Mouse (Mus musculus): ENCODE data around the gene Gimap7.

Gene Gimap7

DNA sequence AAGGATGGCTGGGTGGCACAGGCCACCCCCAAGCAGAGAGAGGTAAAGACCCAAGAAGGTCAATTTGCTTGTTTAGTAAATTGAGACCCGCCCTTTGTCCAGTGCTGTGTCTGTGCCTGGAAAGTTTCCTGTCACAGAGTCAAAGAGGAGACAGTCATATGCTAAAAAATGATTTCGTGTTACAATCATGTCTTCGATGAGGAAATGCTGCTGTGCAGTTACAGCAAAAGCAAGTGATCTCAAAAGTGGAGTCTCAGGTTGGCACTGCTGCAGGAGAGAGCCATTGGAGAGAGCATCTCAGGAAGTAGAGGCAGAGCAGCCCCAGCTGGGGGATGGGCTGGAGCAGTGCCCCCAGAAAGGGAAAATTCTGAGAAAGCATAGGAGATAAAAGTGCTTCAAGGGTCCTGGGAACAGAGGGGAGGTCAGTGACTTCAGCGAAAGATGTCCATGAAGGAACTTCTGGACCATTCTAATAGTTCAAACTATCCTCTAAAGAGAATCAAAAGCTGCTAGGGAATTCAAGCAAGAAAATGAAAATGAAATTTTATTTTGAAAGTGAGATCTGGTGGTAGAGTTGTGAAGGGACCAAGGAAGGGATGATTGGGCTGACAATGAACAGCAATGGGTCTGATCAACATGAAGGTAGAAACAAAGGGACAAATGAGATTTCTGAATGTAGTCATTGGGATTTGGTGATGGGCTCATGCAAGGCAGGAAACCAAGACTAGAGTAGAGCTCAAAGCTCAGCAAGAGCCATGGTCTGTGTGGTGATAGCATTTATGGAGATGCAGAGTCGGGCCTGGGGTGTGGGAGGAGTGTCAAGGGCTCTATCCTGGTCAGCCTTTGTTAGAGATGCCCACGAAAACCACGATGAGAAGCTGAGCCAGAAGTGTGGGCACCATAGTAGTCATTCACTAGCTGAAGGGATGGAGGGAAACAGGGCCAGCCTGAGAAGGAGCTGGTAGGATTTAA is 32.4 kb upstream of the Gimap7 start:
- CTCF ChIA-PET, result interaction anchor here in 1 of 4 experiments (0.8 kb wide), 1 partner anchor 39 kb away, joined by 3 read pairs; the partner anchor contains the start of gene Gimap8
- POLR2A ChIA-PET, result no interaction called here

DNA sequence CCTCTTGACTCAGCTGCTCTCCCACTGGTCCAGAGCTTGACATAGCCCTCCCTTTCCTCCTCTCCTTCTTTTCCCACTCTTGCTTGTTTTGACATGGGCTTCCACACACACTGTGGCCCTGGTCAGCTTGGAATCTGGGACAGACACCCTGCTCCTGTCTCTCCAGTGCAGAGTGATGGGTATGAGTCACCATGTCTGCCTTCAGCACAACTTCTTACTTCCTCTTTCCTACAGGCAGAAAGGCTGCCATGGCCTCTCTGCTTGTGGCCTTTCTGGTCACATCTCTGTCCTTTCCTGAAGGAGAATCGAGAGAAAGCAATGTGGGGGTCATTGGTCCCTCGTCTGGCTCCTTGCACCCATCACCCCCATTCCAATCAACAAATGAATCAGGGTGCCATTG is 31.3 kb upstream of the Gimap7 start:
- POLR2A ChIA-PET, result no interaction called here
- CTCF ChIA-PET, result no interaction called here

- ChIA-PET POLR2A (interaction anchor here in 1 of 4 experiments (0.6 kb wide), 1 partner anchor 276 kb away, joined by 3 read pairs; no protein-coding TSS in a partner anchor), CTCF (interaction anchor here in 1 of 4 experiments (1.1 kb wide), 1 partner anchor 42 kb away, joined by 3 read pairs; the partner anchor contains the start of gene Gimap8)
Measured at GRCm38 (mm10) chr6:48689320-48689719, 29.1 kb upstream of the Gimap7 start.

- CTCF ChIA-PET, result interaction anchor here in 1 of 4 experiments (0.6 kb wide), 1 partner anchor 60 kb away, joined by 3 read pairs; no protein-coding TSS in a partner anchor
Measured at GRCm38 (mm10) chr6:48692962-48693361, 25.5 kb upstream of the Gimap7 start.

DNA sequence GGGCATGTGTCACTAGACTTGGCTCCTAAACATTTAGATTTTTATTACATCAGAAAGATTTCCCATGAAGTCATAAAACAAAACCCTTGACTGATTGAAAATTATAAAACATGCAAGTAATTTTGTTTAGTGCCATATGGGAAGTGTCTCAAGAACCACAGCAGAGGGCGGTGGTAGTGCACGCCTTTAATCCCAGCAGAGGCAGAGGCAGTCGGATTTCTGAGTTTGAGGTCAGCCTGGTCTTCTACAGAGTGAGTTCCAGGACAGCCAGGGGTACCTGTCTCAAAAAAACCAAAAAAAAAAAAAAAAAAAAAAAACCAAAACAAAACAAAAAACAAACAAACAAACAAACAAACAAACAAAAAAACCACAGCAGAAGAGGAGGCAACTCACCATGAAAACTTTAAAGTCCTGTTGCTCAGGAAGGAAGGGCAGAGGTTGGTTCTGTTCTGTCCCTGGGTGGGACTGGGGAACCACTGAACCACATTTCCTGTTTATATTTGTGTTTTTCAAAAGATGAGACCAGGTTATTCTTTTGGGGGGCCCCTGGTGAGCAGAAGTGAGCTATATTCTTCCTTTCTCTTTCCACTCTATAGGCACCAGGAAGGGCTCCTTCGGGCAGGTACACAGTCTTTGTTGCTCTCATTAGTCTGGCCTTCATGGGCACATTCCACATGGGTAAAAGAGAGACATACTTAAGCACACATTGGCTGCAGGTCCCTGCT is 21.4 kb upstream of the Gimap7 start:
- ChIA-PET CTCF (no interaction called here), POLR2A (no interaction called here)

More at GRCm38 (mm10) chr6:48692962-48693361, 25.5 kb upstream of the Gimap7 start:
- POLR2A ChIA-PET, result interaction anchor here in 1 of 4 experiments (0.9 kb wide), 1 partner anchor 73 kb away, joined by 3 read pairs; no protein-coding TSS in a partner anchor

- CTCF ChIA-PET, result no interaction called here
- POLR2A ChIA-PET, result no interaction called here
Measured at GRCm38 (mm10) chr6:48697555-48697930, 20.9 kb upstream of the Gimap7 start.

- ChIA-PET CTCF (interaction anchor here in 1 of 4 experiments (0.6 kb wide), 1 partner anchor 362 kb away, joined by 4 read pairs; no protein-coding TSS in a partner anchor), POLR2A (interaction anchor here in 1 of 4 experiments (0.5 to 1.6 kb wide), 3 partner anchors 10 to 45 kb away, joined by 3 to 4 read pairs (median 3); partner anchors contain the start of gene Gimap6)
Measured at GRCm38 (mm10) chr6:48698066-48698856, 20.2 kb upstream of the Gimap7 start.

- POLR2A ChIA-PET, result interaction anchor here in 1 of 4 experiments (0.5 to 1.6 kb wide), 3 partner anchors 9 to 44 kb away, joined by 3 to 4 read pairs (median 3); partner anchors contain the start of gene Gimap6
- CTCF ChIA-PET, result interaction anchor here in 1 of 4 experiments (0.6 kb wide), 1 partner anchor 362 kb away, joined by 4 read pairs; no protein-coding TSS in a partner anchor
Measured at GRCm38 (mm10) chr6:48698888-48699287, 19.5 kb upstream of the Gimap7 start.

DNA sequence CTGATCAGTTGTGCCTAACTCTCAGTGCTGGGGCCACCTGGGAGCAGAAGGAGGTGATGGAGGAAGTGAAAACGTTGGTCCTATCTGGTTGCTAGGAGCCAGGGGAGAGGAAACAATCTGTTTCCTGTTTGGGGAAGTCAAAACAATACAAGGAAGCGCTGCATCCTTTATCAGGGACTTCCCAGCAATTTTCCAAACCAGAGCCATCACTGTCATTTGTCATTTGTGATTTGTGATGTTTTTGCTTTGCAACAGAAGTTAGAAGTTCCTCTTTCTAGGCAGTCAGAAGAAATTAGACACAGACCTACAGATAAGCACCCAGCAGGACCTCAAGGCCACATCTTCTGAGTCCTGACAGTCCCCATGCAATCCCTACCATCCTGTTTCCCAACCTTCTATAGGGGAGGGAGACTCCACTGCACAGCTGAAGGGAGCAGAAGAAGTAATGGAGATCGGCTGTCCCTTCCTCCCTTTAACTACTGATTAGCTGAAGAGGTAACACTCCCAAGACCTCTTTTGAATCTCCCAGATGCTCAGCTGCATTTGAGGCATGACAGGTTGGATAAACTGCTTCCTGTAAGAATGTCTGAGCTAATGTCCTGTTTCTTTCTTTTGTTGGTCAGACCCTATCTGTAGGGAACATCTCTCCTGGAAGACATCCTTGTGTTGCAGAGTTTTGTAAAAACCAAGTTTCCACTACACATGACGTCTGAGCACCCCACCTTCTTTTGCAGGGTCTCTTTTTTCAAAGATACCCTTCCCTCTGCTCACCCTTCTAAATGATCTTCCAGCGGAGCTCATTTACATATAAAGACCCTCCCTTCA is 18.0 kb upstream of the Gimap7 start:
- POLR2A ChIA-PET, result interaction anchor here in 1 of 4 experiments (1.0 kb wide), 1 partner anchor 13 kb away, joined by 3 read pairs; no protein-coding TSS in a partner anchor
- CTCF ChIA-PET, result no interaction called here

DNA sequence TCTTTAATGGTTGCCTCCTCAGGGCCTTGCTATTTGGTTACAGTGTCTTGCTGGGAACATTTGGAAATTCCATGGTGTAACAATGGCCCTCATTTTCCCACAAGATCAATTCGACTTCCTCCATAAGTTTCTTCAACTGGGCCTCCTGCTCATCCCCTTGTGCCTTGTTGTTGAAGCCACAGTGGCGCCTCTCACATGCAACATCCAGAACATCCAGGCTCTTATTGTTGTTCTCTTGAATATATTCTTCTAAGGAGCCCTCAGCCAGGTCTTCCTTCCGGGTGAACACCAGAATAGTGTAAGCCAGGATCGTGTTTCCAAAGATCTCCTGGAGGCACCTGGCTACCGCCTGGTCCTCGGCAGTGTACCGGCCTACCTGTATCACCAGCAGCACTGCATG is 16.3 kb upstream of the Gimap7 start:
- ChIA-PET POLR2A (interaction anchor here in 2 of 4 experiments (0.5 to 1.3 kb wide), 2 partner anchors 100 to 516 kb away, joined by 3 read pairs; no protein-coding TSS in a partner anchor), CTCF (no interaction called here)

GRCm38 (mm10) chr6:48702601-48703000 is 15.8 kb upstream of the Gimap7 start:
- ChIA-PET CTCF (interaction anchor here in 1 of 4 experiments (0.6 kb wide), 1 partner anchor 148 kb away, joined by 10 read pairs; no protein-coding TSS in a partner anchor), POLR2A (interaction anchor here in 2 of 4 experiments (0.5 to 1.3 kb wide), 2 partner anchors 100 to 516 kb away, joined by 3 read pairs; no protein-coding TSS in a partner anchor)

GRCm38 (mm10) chr6:48704146-48704545 is 14.3 kb upstream of the Gimap7 start:
- ChIA-PET POLR2A (no interaction called here), CTCF (interaction anchor here in 2 of 4 experiments (0.5 to 1.0 kb wide), 2 partner anchors 58 to 283 kb away, joined by 3 read pairs; no protein-coding TSS in a partner anchor)

DNA sequence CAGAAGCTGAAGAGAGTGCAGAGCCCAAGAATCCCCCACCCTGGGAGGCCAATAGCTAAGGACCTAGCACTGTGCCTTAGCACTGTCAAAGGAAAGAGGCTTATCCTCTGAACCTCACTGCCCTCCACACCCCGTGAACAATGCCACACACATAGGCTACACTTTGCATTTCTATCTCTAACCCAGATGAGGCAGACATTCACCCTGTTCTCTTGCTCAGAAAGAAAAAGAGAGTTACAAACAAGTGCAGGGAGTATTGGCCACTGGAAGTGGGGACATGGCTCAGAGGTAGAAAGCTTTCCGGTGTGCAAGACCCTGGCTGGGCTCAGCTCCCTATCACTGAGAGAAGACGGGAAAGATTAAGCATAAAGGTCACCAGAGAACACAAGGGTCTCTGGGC is 12.3 kb upstream of the Gimap7 start:
- ChIA-PET CTCF (interaction anchor here in 1 of 4 experiments (0.8 kb wide), 1 partner anchor 60 kb away, joined by 4 read pairs; no protein-coding TSS in a partner anchor), POLR2A (no interaction called here)

DNA sequence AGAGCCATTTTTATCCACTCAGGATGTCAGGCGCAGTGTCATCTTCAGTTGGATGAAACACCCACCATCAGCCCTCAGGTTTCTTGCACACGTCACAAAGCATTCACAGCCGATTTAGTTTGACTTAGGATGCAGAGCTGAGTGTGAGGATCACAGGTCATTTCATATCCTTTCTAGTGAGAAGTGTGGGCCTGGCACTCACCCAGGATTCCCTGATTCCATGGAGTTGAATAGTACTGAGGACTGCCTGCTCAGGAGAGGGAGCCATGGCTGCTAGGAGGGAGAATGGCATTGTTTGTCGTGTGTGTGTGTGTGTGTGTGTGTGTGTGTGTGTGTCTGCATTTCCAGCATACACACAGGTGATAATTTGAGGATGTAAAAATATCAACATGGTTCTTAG is 1.9 kb downstream of the Gimap7 start:
- ChIA-PET CTCF (interaction anchor here in 1 of 4 experiments (0.8 kb wide), 1 partner anchor 50 kb away, joined by 5 read pairs; the partner anchor contains the start of gene Gimap3), POLR2A (interaction anchor here in 1 of 4 experiments (0.7 kb wide), 1 partner anchor 58 kb away, joined by 3 read pairs; no protein-coding TSS in a partner anchor)

DNA sequence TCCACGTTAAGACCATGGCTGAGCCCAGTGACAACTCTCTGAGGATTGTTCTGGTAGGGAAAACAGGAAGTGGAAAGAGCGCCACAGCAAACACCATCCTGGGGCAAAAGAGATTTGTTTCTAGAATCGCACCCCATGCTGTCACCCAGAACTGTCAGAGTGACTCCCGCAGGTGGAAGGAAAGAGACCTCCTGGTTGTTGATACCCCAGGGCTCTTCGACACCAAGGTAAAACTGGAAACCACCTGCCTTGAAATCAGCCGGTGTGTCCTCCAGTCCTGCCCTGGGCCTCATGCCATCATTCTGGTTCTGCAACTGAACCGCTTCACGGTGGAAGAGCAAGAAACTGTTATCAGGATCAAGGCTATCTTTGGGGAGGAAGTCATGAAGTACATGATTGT is 5.0 kb downstream of the Gimap7 start:
- ChIA-PET CTCF (no interaction called here), POLR2A (no interaction called here)

GRCm38 (mm10) chr6:48725476-48725875 is 7.1 kb downstream of the Gimap7 start:
- POLR2A ChIA-PET, result interaction anchor here in 2 of 4 experiments (0.6 to 0.8 kb wide), 3 partner anchors 16 to 1678 kb away, joined by 3 to 12 read pairs (median 6); no protein-coding TSS in a partner anchor
- CTCF ChIA-PET, result no interaction called here

DNA sequence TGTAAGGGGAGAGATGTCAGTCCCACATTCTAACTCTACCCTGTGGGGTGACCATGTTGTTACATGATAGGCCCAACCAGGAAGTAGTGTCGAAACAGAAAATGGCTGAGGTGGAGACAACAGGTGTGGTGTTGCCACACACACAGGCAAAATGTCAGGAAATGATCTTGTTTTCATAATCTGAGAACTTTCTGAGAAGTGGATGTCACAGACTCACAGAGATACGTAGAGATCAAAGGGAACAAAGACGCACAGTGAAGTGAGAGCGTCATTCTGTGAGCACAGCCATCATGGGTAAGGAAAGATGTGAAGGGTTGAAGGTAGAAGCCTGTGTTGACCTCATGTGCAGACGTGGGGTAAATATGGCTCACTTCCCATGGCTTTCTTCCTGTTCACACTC is 9.3 kb downstream of the Gimap7 start:
- ChIA-PET POLR2A (no interaction called here), CTCF (no interaction called here)

Measured in embryonic stem cell, embryonic (primary cell).